Mouse (Mus musculus) bone marrow, adult 2 months (tissue): Measurements from ENCODE around the gene Heg1. TPM values are rescaled to one million over a fixed set of nuclear protein-coding genes. Genes with fewer than 3 reads are reported as not detected.

ENCODE experiments used
- H3K27ac ChIP-seq: fragments of 200-500 bp; 2 replicates; pipeline ENCODE4 v1.5.1; 2012; ENCODE audit warnings: low read depth, mild to moderate bottlenecking, control low read depth, inconsistent platforms, low read length; ENCODE audit not compliant: control insufficient read depth, poor library complexity, insufficient read depth
- H3K4me1 ChIP-seq: fragments of 200-500 bp; 2 replicates; pipeline ENCODE4 v1.6.1; 2011; ENCODE audit warnings: low read length; ENCODE audit not compliant: control insufficient read depth, insufficient read depth
- H3K4me3 ChIP-seq: fragments of 200-500 bp; replicated peaks from 2 replicates; pipeline ENCODE3; 2011; ENCODE audit warnings: mild to moderate bottlenecking, low read depth, low read length, control low read depth; ENCODE audit not compliant: control insufficient read depth
- CTCF ChIP-seq: fragments of 200-500 bp; IDR thresholded peaks from 2 replicates; pipeline ENCODE4 v1.5.1; 2011; ENCODE audit warnings: low read length, control low read depth; ENCODE audit not compliant: control insufficient read depth, insufficient read depth
- POLR2A ChIP-seq: fragments of 200-500 bp; IDR thresholded peaks from 2 replicates; pipeline ENCODE4 v1.6.1; 2011; ENCODE audit warnings: low read depth, mild to moderate bottlenecking, control low read depth, low read length, borderline replicate concordance; ENCODE audit not compliant: control insufficient read depth
- WGBS: fragments of 180-500 bp; shearing (Covaris S2); methylation state at CpG from one replicate; pipeline ENCODE4 v1.1.7; 2018; 5-methylcytosine and 5-hydroxymethylcytosine counted together
- polyA plus RNA-seq: library from polyadenylated mRNA; stranded (reverse); fragments of >200 nt; gene quantifications from 2 replicates; pipeline ENCODE4 v1.2.4, GENCODE M21; 2011; ENCODE audit warnings: low replicate concordance; ENCODE audit not compliant: missing spikeins, insufficient read depth, insufficient read length

Gene Heg1
- polyA plus RNA-seq, 1 experiment, result 10.1 TPM

DNA sequence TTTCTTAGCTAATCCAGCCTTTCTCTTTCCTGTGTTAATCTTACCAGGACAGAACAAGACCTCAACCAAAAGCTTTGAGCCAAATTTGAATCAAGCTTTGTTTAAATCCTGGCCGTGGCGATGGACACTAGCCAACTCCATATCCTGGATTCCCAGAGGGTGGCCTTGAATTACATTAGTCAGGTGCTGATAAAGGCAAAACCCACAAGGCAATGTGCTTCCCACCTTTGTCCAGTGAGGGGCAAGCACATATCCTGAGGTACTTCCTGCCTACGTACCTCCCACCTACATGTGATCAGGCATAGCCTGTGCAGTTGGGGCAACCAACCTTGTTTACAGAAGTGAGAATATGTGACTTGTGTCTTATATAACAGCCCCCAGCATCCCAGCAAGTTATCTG is 90.8 kb downstream of the Heg1 start:
- peaks cover 1% of the 10 kb centered on the region for H3K4me1 ChIP-seq
- TF ChIP-seq POLR2A, result no peak

DNA sequence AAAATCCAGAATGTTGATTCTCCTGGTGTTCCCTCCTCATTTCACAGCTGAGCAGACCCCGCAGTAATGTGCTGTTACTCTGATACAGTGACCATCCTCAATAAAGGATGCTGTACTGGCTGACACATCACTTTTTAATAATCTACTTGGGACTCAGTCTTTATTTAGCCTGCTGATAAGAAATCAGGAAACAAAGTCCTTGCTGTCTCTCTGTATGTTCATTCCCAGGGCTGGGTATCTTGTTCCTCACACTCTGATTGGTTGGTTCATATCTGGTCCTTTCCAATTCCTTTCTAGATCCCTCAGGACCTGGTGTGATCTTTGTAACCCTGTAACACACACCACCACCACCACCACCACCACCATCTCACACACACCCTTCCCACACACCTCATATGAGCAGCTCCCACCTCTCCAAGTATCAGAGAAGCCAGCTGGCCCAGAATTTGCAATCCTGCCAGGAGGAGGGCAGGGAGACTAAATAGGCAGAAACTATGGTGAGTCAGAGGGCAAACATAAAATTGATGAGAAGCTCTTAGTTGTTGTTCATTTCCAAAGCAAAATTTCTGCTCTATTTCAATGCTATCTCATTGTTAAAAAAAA is 91.7 kb downstream of the Heg1 start:
- whole genome bisulfite sequencing, result 88% methylated on average over 1 of the region's 1 CpGs
- H3K27ac ChIP-seq, result no peak overlapping the region
- H3K4me1 ChIP-seq, result no peaks in the 10 kb centered on the region; the same call in 1 of the 2 replicates
- no peak overlapping the region for H3K4me3 ChIP-seq
- no peak for TF ChIP-seq CTCF
- no peak for TF ChIP-seq POLR2A

More for the DNA sequence above, 90.8 kb downstream of the Heg1 start:
- Histone ChIP-seq H3K27ac (no peak overlapping the region), H3K4me3 (no peak overlapping the region)
- 60% methylated on average over 3 of the region's 3 CpGs for WGBS

DNA sequence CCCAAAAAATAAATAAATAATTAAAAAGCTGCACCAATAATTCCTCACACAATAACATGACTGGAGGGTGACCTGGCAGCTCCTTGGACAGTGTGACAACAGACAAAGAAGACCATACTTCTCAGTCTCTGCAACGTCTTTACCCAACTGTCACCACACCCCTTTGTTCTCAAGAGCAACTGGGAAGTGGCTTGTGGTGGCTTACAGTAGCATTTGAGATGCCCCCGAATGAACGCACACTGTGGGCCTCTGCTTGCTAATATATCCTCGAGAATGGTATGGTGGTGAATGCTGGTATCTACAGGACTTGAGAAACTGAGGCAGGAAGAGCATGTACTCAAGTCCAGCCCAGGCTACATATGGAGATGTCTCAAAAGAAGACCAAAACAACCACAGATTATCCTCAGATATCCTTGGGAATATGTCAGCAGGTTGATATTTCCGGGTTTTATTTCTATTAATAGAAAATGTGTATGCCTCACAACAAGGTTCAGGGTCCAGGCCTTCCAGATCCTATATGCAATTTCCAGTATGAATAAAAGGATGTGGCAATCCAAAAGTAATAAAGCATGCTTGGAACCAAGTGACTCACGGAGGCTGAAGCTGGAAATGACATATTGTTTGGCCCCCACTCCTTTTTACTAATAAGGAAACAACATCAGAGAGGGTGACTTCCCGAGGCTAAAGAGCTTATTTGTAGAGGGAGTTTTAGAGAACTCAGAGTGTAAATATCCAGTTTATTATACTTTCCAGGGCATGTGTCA is 92.8 kb downstream of the Heg1 start:
- Histone ChIP-seq H3K27ac (no peak overlapping the region), H3K4me3 (no peak overlapping the region), H3K4me1 (peaks cover 3% of the 10 kb centered on the region; the same call in 1 of the 2 replicates)
- no peak for TF ChIP-seq POLR2A
- no peak for TF ChIP-seq CTCF
- 14% methylated on average over 7 of the region's 7 CpGs for WGBS

- H3K27ac ChIP-seq, result no peak overlapping the region
- 72% methylated on average over 6 of the region's 6 CpGs for WGBS
- H3K4me3 ChIP-seq, result no peak overlapping the region
- H3K4me1 ChIP-seq, result peaks cover 3% of the 10 kb centered on the region; the same call in 1 of the 2 replicates
- TF ChIP-seq CTCF, result no peak
- TF ChIP-seq POLR2A, result no peak
Measured at GRCm38 (mm10) chr16:33777607-33778006, 93.4 kb downstream of the Heg1 start.

DNA sequence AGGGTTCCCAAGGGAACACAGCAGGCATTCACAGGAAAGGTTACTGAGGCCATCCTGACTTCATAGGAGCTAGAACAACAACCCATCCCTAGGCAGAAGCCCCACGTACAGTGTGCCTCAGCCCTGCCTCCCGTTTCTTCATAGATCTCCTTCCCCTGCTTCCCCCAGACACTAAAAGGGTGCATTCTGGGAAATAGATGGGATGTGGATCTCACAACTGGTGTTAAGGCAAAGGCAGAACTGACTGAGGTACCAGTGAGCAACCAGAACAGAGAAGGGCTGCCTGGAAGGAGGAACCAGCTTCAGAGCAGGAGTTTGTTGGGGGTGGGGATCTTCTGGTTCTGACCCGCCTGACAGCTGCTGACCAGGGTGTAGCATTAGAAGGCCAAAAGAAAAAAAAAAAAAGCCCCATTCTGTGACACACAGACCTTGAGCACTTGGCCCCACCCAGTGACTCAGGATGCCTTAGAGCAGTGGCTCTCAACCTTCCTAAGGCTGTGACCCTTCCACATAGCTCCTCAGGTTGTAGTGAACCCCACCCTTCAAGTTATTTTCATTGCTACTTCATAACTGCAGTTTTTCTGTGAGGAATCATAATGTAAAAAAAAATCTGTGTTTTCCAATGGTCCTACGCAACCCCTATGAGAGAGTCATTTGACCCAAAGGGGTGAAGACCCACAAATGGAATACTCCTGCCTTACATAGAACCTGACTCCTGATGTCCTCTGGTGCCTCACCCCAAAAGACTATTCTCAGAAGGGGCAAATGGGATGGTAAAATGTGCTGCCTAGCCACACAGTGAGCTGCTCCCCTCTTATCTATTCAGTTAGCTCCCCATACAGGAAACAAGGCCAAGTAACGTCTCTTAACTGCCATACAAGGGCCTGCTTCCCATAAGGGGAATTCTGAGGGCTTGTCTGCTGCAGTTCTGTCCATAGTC is 97.9 kb downstream of the Heg1 start:
- 20% methylated on average over 5 of the region's 5 CpGs for WGBS
- Histone ChIP-seq H3K4me3 (no peak overlapping the region), H3K27ac (peak overlapping the region; percentile 12; the same call in 1 of the 2 replicates), H3K4me1 (peaks cover 6% of the 10 kb centered on the region)
- TF ChIP-seq POLR2A (no peak), CTCF (no peak)

GRCm38 (mm10) chr16:33782729-33783091 is 98.5 kb downstream of the Heg1 start:
- Histone ChIP-seq H3K4me1 (peaks cover 6% of the 10 kb centered on the region), H3K4me3 (no peak overlapping the region), H3K27ac (no peak overlapping the region)
- WGBS, result 38% methylated on average over 1 of the region's 1 CpGs
- TF ChIP-seq CTCF (no peak), POLR2A (no peak)

- no peak overlapping the region for H3K27ac ChIP-seq
- H3K4me3 ChIP-seq, result no peak overlapping the region
- 21% methylated on average over 1 of the region's 1 CpGs for WGBS
- TF ChIP-seq CTCF (no peak), POLR2A (no peak)
- peaks cover 6% of the 10 kb centered on the region for H3K4me1 ChIP-seq
Measured at GRCm38 (mm10) chr16:33784547-33784946, 100.4 kb downstream of the Heg1 start.
